Comparison of ENCODE assay signal across 22 mouse cellular contexts in genomic region chr8:121681457-121681856, GRCm38 (mm10). TPM values are rescaled to one million over a fixed set of nuclear protein-coding genes. Genes with fewer than 3 reads are reported as not detected.
DNase-seq lines count a peak whose midpoint lies in the region; ATAC-seq lines count a peak whose summit lies in the region.
"Had no signal": no experiment of that assay in that cellular context is flagged by ENCODE, and none has a peak within 500 bp of the region (broad histone marks: within the 10 kb centered on the region; RNA-seq: fewer than 3 reads in every experiment).

No protein-coding gene starts in this region.

- ATAC-seq in frontal cortex, adult (ENCODE audit: low TSS enrichment): no peak
- ATAC-seq: forebrain, embryonic 14.5 days; intestine, embryonic 15.5 days had no signal

- DNase-seq in heart, postnatal 10 days: peak; percentile 53 to 66
- no peak for DNase-seq in heart, adult 11 months
- DNase-seq in brain, adult 2 months (ENCODE audit: low read depth, low spot score): peak; percentile 62
- peak; percentile 61 to 62 for DNase-seq in cerebellum, adult 18-20 months
- peak; percentile 83 to 86 for DNase-seq in cerebellum, postnatal 14 days
- no peak for DNase-seq in embryo, embryonic 10.5 days (ENCODE audit: low spot score)
- DNase-seq: B cell, adult 2 months; embryo, embryonic 11 days; gastrocnemius, postnatal 10 days; kidney, adult 9 months; kidney, postnatal 14 days; liver, embryonic 13.5 days; lung, adult 2 months; lung, postnatal 14 days; thymus, adult 18-20 months; thymus, postnatal 36 days had no signal

- intact Hi-C loops in heart, postnatal 10 days (cut with DNase I): no loop called here

RNA-seq across cellular contexts. Expression of gene Zcchc14, which starts 28.8 kb away (rescaled TPM):
- 10 to 100 TPM; 40.5 to 43.3 TPM for total RNA-seq in heart, postnatal 10 days (2021)
- total RNA-seq: CH12.LX; granulocyte monocyte progenitor cell, adult 5-6 weeks; monocyte, adult 5-6 weeks had no signal

RNA-seq across cellular contexts. Expression of gene Jph3, which starts 48.0 kb away (rescaled TPM):
- total RNA-seq in heart, postnatal 10 days (2021): not detected
- total RNA-seq: granulocyte monocyte progenitor cell, adult 5-6 weeks; monocyte, adult 5-6 weeks had no signal

Comparison
In these comparisons a context has a peak if more than half of its experiments do, and no peak if none do; other contexts are left out.
1. DNase-seq: peak in heart, postnatal 10 days (2 of 2), brain, adult 2 months (single experiment), cerebellum, adult 18-20 months (2 of 2) and cerebellum, postnatal 14 days (2 of 2); none in heart, adult 11 months (single experiment) and embryo, embryonic 10.5 days (single experiment).